8 mouse cellular contexts compared by ENCODE assay signal in genomic region chr7:97747787-97748497, GRCm38 (mm10). TPM values are rescaled to one million over a fixed set of nuclear protein-coding genes. Genes with fewer than 3 reads are reported as not detected.
DNase-seq lines count a peak whose midpoint lies in the region; ATAC-seq and TF ChIP-seq lines count a peak whose summit lies in the region.

No protein-coding gene starts in this region.

- in situ Hi-C loops in ES-E14 (cut with MboI; ENCODE audit: low sequenced_read_pairs in 2 of 2, unreplicated experiment in 2 of 2): loop anchor here (5.0 to 10.0 kb wide), 2 partner anchors 234 to 367 kb away; partner anchors contain the start of gene Myo7a (in 1 of the 2)

- H3K9ac ChIP-seq in ES-E14 (ENCODE audit: insufficient read depth, low read depth, low read length, poor library complexity, severe bottlenecking): no peak overlapping the region
- H3K9ac ChIP-seq in lung, embryonic 16.5 days (ENCODE audit: low read length): peak overlapping the region; percentile 53

- WGBS in hindbrain, embryonic 10.5 days: 28% methylated on average over 28 of the region's 28 CpGs
- 26% methylated on average over 28 of the region's 28 CpGs for WGBS in lung, embryonic 16.5 days

- H3K27me3 ChIP-seq in hindbrain, embryonic 10.5 days (ENCODE audit: insufficient read depth, poor library complexity, severe bottlenecking): no peaks in the 10 kb centered on the region
- H3K27me3 ChIP-seq in lung, embryonic 16.5 days (ENCODE audit: control insufficient read depth, insufficient read depth, low read depth, low read length): no peaks in the 10 kb centered on the region

- peaks cover 2 to 3% of the 10 kb centered on the region in 2 experiments; a peak in 2 of 4 replicates for H3K4me1 ChIP-seq in ES-E14 (ENCODE audit: control insufficient read depth in 2 of 2, insufficient read depth in 2 of 2, low read length in 2 of 2, poor library complexity in 1 of 2)
- peaks cover 25% of the 10 kb centered on the region for H3K4me1 ChIP-seq in hindbrain, embryonic 10.5 days (replicated peaks)
- peaks cover 9% of the 10 kb centered on the region; the same call in 1 of the 2 replicates for H3K4me1 ChIP-seq in lung, embryonic 16.5 days (replicated peaks; ENCODE audit: control insufficient read depth, insufficient read depth, low read length)

- ATAC-seq in frontal cortex, adult (ENCODE audit: low TSS enrichment): peak; percentile 71
- ATAC-seq in lung, embryonic 16.5 days (ENCODE audit: low read depth): peak; percentile 85

- no peak for DNase-seq in ES-E14 (ENCODE audit: low read depth, low spot score)
- peak; percentile 83 for DNase-seq in cerebellum, adult 9-10 months
- peak; percentile 83 for DNase-seq in hindbrain, embryonic 10.5 days (ENCODE audit: low spot score)
- DNase-seq in layer of hippocampus, adult 9-10 months (ENCODE audit: low spot score): peak; percentile 57
- DNase-seq in ovary, adult 18-20 months (ENCODE audit: low spot score): peak; percentile 57
- peak; percentile 76 to 85 for DNase-seq in thymus, postnatal 10 days (ENCODE audit: low spot score in 2 of 2)

- no peak overlapping the region for H3K4me3 ChIP-seq in ES-E14 (ENCODE audit: insufficient read depth in 1 of 2, low read depth in 1 of 2, low read length in 2 of 2, poor library complexity in 1 of 2, severe bottlenecking in 1 of 2)
- H3K4me3 ChIP-seq in hindbrain, embryonic 10.5 days: 0 out of 2 replicates have a peak overlapping the region, but pooled peaks have one; percentile 12
- H3K4me3 ChIP-seq in lung, embryonic 16.5 days (ENCODE audit: low read length): peak overlapping the region; percentile 28

- no peaks in the 10 kb centered on the region for H3K9me3 ChIP-seq in ES-E14 (ENCODE audit: control insufficient read depth, insufficient read depth, low read depth, low read length)
- H3K9me3 ChIP-seq in hindbrain, embryonic 10.5 days: no peaks in the 10 kb centered on the region
- no peaks in the 10 kb centered on the region for H3K9me3 ChIP-seq in lung, embryonic 16.5 days (ENCODE audit: control insufficient read depth, low read length)

- peak overlapping the region; percentile 53 for H3K4me2 ChIP-seq in lung, embryonic 16.5 days (ENCODE audit: low read depth, low read length)

- no peaks in the 10 kb centered on the region for H3K36me3 ChIP-seq in ES-E14 (ENCODE audit: control insufficient read depth, insufficient read depth, low read length, poor library complexity, severe bottlenecking)
- H3K36me3 ChIP-seq in hindbrain, embryonic 10.5 days: no peaks in the 10 kb centered on the region
- H3K36me3 ChIP-seq in lung, embryonic 16.5 days (ENCODE audit: control insufficient read depth, insufficient read depth, low read length): no peaks in the 10 kb centered on the region

- H3K27ac ChIP-seq in ES-E14 (ENCODE audit: insufficient read depth, low read depth, low read length, poor library complexity, severe bottlenecking): no peak overlapping the region
- H3K27ac ChIP-seq in hindbrain, embryonic 10.5 days: peak overlapping the region; percentile 81
- no peak overlapping the region for H3K27ac ChIP-seq in lung, embryonic 16.5 days (ENCODE audit: low read length)

TF ChIP-seq in ES-E14, 5 proteins besides CTCF, POLR2A, EP300 and RAD21:
- TF ChIP-seq MAFK (IDR thresholded peaks at IDR 0.05; ENCODE audit: insufficient read depth, low read depth, low read length) (no peak), ZNF384 (IDR thresholded peaks at IDR 0.05; ENCODE audit: low read depth, low read length) (peak; percentile 56; the same call in 1 of the 2 replicates), ZC3H11A (IDR thresholded peaks at IDR 0.05; ENCODE audit: borderline replicate concordance, low read depth, low read length) (peak; percentile 83; the same call in 1 of the 2 replicates)

RNA-seq across cellular contexts. Expression of gene Aqp11, which starts 9.9 kb away (rescaled TPM):
- total RNA-seq in ES-E14 (2012; rRNA removed): 3.6 and 8.1 TPM in 2 replicates
- 5.2 and 5.3 TPM in 2 replicates for polyA plus RNA-seq in hindbrain, embryonic 10.5 days (2016; fragmentation: Nextera tagmentation; extraction: Ambion mirVana)
- polyA plus RNA-seq in lung, embryonic 16.5 days (2015; fragmentation: Nextera tagmentation; extraction: Ambion mirVana): 4.8 and 8.1 TPM in 2 replicates

RNA-seq across cellular contexts. Expression of gene Pak1, which starts 40.4 kb away (rescaled TPM):
- 16.5 and 19.1 TPM in 2 replicates for total RNA-seq in ES-E14 (2012; rRNA removed)
- polyA plus RNA-seq in hindbrain, embryonic 10.5 days (2016; fragmentation: Nextera tagmentation; extraction: Ambion mirVana): 58.8 and 90.7 TPM in 2 replicates
- polyA plus RNA-seq in lung, embryonic 16.5 days (2015; fragmentation: Nextera tagmentation; extraction: Ambion mirVana): 15.1 and 15.4 TPM in 2 replicates

RNA-seq across cellular contexts. Expression of gene Clns1a, which starts 51.5 kb away (rescaled TPM):
- total RNA-seq in ES-E14 (2012; rRNA removed): 173 and 191 TPM in 2 replicates
- polyA plus RNA-seq in hindbrain, embryonic 10.5 days (2016; fragmentation: Nextera tagmentation; extraction: Ambion mirVana): 251 and 292 TPM in 2 replicates
- polyA plus RNA-seq in lung, embryonic 16.5 days (2015; fragmentation: Nextera tagmentation; extraction: Ambion mirVana): 152 and 161 TPM in 2 replicates

Comparison
In these comparisons a context has a peak if more than half of its experiments do, and no peak if none do; other contexts are left out.
1. H3K4me3 ChIP-seq: peak in hindbrain, embryonic 10.5 days (single experiment) and lung, embryonic 16.5 days (single experiment); none in ES-E14 (0 of 2).